Mouse (Mus musculus) myocyte (in vitro differentiated cells): ENCODE results near the gene Ccdc17. TPM values are rescaled to one million over a fixed set of nuclear protein-coding genes. Genes with fewer than 3 reads are reported as not detected.

Source experiments
- H3K27me3 ChIP-seq: one replicate; pipeline ENCODE4 v1.6.1; 2011; ENCODE audit not compliant: control insufficient read depth, insufficient read depth, insufficient read length
- H3K36me3 ChIP-seq: one replicate; pipeline ENCODE4 v1.6.1; 2011; ENCODE audit not compliant: control insufficient read depth, insufficient read depth
- H3K4me2 ChIP-seq: one replicate; pipeline ENCODE4 v1.6.1; 2011; ENCODE audit warnings: low read depth, control low read depth
- H3K4me3 ChIP-seq: one replicate; pipeline ENCODE4 v1.5.1; 2011; ENCODE audit warnings: mild to moderate bottlenecking, control low read depth, moderate library complexity
- H3K79me2 ChIP-seq: one replicate; pipeline ENCODE4 v1.6.1; 2011; ENCODE audit not compliant: control insufficient read depth, insufficient read depth
- H3ac ChIP-seq: one replicate; pipeline ENCODE4 v1.6.1; 2011; ENCODE audit not compliant: control insufficient read depth, insufficient read length
- CEBPB ChIP-seq: IDR thresholded peaks from 2 replicates; pipeline ENCODE4 v1.6.1; 2011; ENCODE audit warnings: mild to moderate bottlenecking, moderate library complexity; ENCODE audit not compliant: poor library complexity, insufficient read depth, severe bottlenecking
- E2F4 ChIP-seq: IDR thresholded peaks from one replicate; pipeline ENCODE4 v1.6.1; 2011; ENCODE audit warnings: mild to moderate bottlenecking, control low read depth, moderate library complexity; ENCODE audit not compliant: insufficient read depth
- MAX ChIP-seq: IDR thresholded peaks from one replicate; pipeline ENCODE4 v1.6.1; 2011; ENCODE audit warnings: low read depth, mild to moderate bottlenecking, control low read depth
- MYOD1 ChIP-seq, 3 experiments: IDR thresholded peaks; one replicate each; pipeline ENCODE4 v1.6.1; 2011; ENCODE audit warnings: control low read depth in 2 of 3, low read depth in 2 of 3, mild to moderate bottlenecking in 2 of 3, moderate library complexity in 1 of 3; ENCODE audit not compliant: insufficient read length in 2 of 3, control insufficient read depth in 1 of 3
- MYOG ChIP-seq, 3 experiments: IDR thresholded peaks; one replicate each; pipeline ENCODE4 v1.6.1; 2011; ENCODE audit warnings: control low read depth in 2 of 3, low read depth in 2 of 3, mild to moderate bottlenecking in 2 of 3; ENCODE audit not compliant: insufficient read length in 2 of 3, control insufficient read depth in 1 of 3, insufficient read depth in 1 of 3
- POLR2A ChIP-seq: IDR thresholded peaks from one replicate; pipeline ENCODE4 v1.6.1; 2011; ENCODE audit warnings: low read depth, mild to moderate bottlenecking, control low read depth, moderate library complexity; ENCODE audit not compliant: insufficient read length
- POLR2AphosphoS2 ChIP-seq: IDR thresholded peaks from one replicate; pipeline ENCODE4 v1.6.1; 2011; ENCODE audit warnings: low read depth, control low read depth; ENCODE audit not compliant: insufficient read length
- REST ChIP-seq: IDR thresholded peaks from one replicate; pipeline ENCODE4 v1.6.1; 2011; ENCODE audit warnings: mild to moderate bottlenecking, control low read depth, moderate library complexity; ENCODE audit not compliant: insufficient read depth, insufficient read length
- SRF ChIP-seq: IDR thresholded peaks from one replicate; pipeline ENCODE4 v1.6.1; 2011; ENCODE audit warnings: low read depth; ENCODE audit not compliant: control insufficient read depth, insufficient read length
- TCF12 ChIP-seq: IDR thresholded peaks from one replicate; pipeline ENCODE4 v1.6.1; 2011; ENCODE audit warnings: mild to moderate bottlenecking, control low read depth; ENCODE audit not compliant: poor library complexity, insufficient read depth, severe bottlenecking
- TCF3 ChIP-seq: IDR thresholded peaks from one replicate; pipeline ENCODE4 v1.6.1; 2011; ENCODE audit warnings: low read depth, control low read depth; ENCODE audit not compliant: insufficient read length
- USF1 ChIP-seq: IDR thresholded peaks from one replicate; pipeline ENCODE4 v1.6.1; 2011; ENCODE audit warnings: low read depth, mild to moderate bottlenecking, control low read depth, moderate library complexity
- polyA plus RNA-seq: library from polyadenylated mRNA; unstranded; fragments of >200 nt; fragmentation: generic; extraction: Trizol; gene quantifications from one replicate; pipeline ENCODE4 v1.2.1, GENCODE M21; 2012; ENCODE audit warnings: missing spikeins

Ccdc17 gene
- polyA plus RNA-seq, 1 experiment = 0.55 TPM

- peaks cover 58% of the 10 kb centered on the region for H3K36me3 ChIP-seq
- no peak for TF ChIP-seq E2F4
- H3K4me3 ChIP-seq = no peak overlapping the region
- H3ac ChIP-seq = no peak overlapping the region
- no peak overlapping the region for H3K4me2 ChIP-seq
- H3K79me2 ChIP-seq = peaks cover 18% of the 10 kb centered on the region
- H3K27me3 ChIP-seq = no peaks in the 10 kb centered on the region
Measured at GRCm38 (mm10) chr4:116615237-116615636, 18.8 kb downstream of the Ccdc17 start.

DNA sequence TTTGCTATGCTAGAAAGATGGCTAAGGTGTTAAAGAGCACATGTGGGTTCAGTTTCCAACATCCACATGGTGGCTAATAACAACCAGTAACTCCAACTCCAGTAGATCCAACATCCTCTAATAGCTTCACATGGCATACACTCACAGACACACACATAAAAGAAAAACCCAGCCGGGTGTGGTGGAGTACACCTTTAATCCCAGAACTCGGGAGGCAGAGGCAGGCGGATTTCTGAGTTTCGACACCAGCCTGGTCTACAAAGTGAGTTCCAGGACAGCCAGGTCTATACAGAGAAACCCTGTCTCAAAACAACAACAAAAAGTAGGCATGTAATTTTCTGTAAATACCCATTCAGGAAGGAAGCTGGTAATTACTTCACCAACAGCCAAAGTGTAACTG lies 28.4 kb downstream of the Ccdc17 start:
- no peak for TF ChIP-seq TCF12
- no peak for TF ChIP-seq SRF
- no peak for TF ChIP-seq MYOG (IDR thresholded peaks at IDR 0.05; ENCODE audit: control insufficient read depth in 1 of 3, insufficient read depth in 1 of 3, insufficient read length in 2 of 3, low read depth in 2 of 3)
- TF ChIP-seq POLR2A = no peak
- no peak for TF ChIP-seq POLR2AphosphoS2
- no peak for TF ChIP-seq MYOD1 (IDR thresholded peaks at IDR 0.05; ENCODE audit: control insufficient read depth in 1 of 3, insufficient read length in 2 of 3, low read depth in 2 of 3)
- TF ChIP-seq USF1 = no peak
- TF ChIP-seq CEBPB = no peak
- no peak for TF ChIP-seq E2F4
- TF ChIP-seq MAX = no peak
- TF ChIP-seq TCF3 = no peak
- no peak for TF ChIP-seq REST
- Histone ChIP-seq H3K4me2 (no peak overlapping the region), H3K4me3 (no peak overlapping the region), H3ac (no peak overlapping the region), H3K36me3 (peaks cover 16% of the 10 kb centered on the region), H3K79me2 (peaks cover 60% of the 10 kb centered on the region), H3K27me3 (no peaks in the 10 kb centered on the region)

GRCm38 (mm10) chr4:116626658-116627358 lies 30.4 kb downstream of the Ccdc17 start:
- Histone ChIP-seq H3K4me3 (peak overlapping the region; percentile 81), H3K36me3 (peaks cover 6% of the 10 kb centered on the region), H3K27me3 (no peaks in the 10 kb centered on the region), H3K4me2 (peak overlapping the region; percentile 95), H3ac (peak overlapping the region; percentile 16), H3K79me2 (peaks cover 47% of the 10 kb centered on the region)
- TF ChIP-seq REST = no peak
- TF ChIP-seq CEBPB = no peak
- TF ChIP-seq POLR2A = no peak
- TF ChIP-seq E2F4 = peak; percentile 72
- no peak for TF ChIP-seq TCF12

GRCm38 (mm10) chr4:116627359-116627716 lies 30.9 kb downstream of the Ccdc17 start:
- peak overlapping the region; percentile 87 for H3K4me2 ChIP-seq
- peak overlapping the region; percentile 16 for H3ac ChIP-seq
- H3K79me2 ChIP-seq = peaks cover 41% of the 10 kb centered on the region
- H3K4me3 ChIP-seq = peak overlapping the region; percentile 81
- no peaks in the 10 kb centered on the region for H3K27me3 ChIP-seq
- TF ChIP-seq POLR2A (peak; percentile 87), MAX (no peak), TCF12 (no peak), POLR2AphosphoS2 (peak; percentile 72)
- peaks cover 2% of the 10 kb centered on the region for H3K36me3 ChIP-seq

GRCm38 (mm10) chr4:116627722-116628662 lies 31.5 kb downstream of the Ccdc17 start, which contains the start of gene Nasp:
Nasp (minus strand) TSS chr4:116627941.
- TF ChIP-seq MAX (no peak), USF1 (no peak), E2F4 (peak; percentile 58)
- H3K79me2 ChIP-seq = peaks cover 35% of the 10 kb centered on the region
- no peaks in the 10 kb centered on the region for H3K27me3 ChIP-seq
- peak within 1 kb of the TSS; percentile 81 for H3K4me3 ChIP-seq
- peak within 1 kb of the TSS; percentile 95 for H3K4me2 ChIP-seq
- H3K36me3 ChIP-seq = no peaks in the 10 kb centered on the region
- peak within 1 kb of the TSS; percentile 16 for H3ac ChIP-seq
